Mouse (Mus musculus) kidney, postnatal 4 days (tissue): Measurements from ENCODE around the gene Gprasp2.
A peak's percentile ranks its signal among the peaks of the same experiment; 100 is the strongest.
"Not testable (repeated sequence)": the region's sequence is repeated elsewhere in the genome, so short reads cannot be mapped to it uniquely, and the experiment has no call there.

Experiments used
- DNase-seq, 2 experiments: peaks; one replicate each; pipeline ENCODE4 v3.0.0; 2021; ENCODE audit warnings: mixed read lengths in 2 of 2

Gprasp2 gene

DNA sequence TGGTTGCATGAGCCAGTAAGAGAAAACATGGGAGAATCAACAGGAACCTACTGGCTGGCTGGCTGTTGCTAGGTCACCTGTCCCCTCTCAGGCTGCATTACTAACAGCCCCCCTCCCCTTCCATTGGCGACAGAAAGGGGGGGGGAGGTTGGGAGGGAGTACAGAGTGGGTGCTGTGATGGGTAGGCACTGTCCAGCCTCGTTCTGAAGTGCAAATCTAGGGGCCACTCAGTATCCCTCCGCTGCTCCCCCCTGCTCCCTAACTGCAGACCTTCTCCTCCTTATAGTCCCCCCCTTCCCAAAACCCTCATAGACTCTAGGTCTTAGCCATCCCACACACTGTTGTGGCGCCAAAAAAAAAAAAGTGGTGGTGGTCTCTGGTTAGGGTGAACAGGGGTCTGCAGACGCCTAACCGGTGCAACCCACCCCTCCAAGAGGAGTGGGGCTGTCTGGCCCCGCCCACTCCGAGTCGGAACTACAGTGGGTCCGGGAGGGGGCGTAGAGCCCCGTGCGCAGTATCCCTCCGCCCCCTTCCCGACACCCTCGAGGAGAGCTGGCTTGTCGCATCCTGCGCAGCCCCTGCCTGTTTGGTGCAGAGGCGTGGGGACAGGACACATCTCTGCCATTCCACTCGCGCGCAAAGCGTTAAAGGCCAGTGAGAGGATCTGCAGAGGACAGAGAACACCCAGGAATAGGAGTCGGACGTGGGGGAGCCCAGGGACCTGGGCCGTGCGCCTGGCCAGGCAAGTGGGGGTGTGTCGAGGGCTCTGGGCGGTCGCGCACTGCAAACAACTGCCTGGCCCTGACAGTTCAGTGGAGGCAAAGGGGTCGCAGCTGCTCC, at the start of gene Gprasp2:
Gene Gprasp2, plus strand, starts transcription at position 514 of the 840 bp plus-strand sequence.
- DNase-seq: peak; percentile 63 to 72

DNA sequence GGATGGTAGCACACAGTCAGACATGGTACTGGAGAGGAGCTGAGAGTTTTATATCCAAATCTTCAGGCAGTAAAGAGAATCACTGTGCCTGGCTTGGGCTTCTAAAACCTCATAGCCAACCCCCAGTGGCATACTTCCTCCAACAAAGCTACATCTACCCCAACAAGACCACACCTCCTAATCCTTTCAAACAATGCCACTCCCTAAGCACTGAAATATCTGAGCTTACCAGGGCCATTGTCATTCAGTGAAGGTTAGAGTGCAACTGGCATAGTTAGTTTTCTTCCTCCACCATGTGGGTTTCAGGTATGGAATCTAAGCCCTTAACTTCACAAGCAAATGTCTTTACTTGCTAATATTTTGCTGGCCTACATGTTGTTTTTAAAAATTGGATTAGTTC, 47.3 kb upstream of the Gprasp2 start:
- no peak for DNase-seq

- no peak for DNase-seq
These were observed 46.5 kb upstream of the Gprasp2 start for GRCm38 (mm10) chrX:135792326-135792725.

- peak; percentile 74 to 85 for DNase-seq
These were observed 43.1 kb upstream of the Gprasp2 start for GRCm38 (mm10) chrX:135795591-135796304.

DNA sequence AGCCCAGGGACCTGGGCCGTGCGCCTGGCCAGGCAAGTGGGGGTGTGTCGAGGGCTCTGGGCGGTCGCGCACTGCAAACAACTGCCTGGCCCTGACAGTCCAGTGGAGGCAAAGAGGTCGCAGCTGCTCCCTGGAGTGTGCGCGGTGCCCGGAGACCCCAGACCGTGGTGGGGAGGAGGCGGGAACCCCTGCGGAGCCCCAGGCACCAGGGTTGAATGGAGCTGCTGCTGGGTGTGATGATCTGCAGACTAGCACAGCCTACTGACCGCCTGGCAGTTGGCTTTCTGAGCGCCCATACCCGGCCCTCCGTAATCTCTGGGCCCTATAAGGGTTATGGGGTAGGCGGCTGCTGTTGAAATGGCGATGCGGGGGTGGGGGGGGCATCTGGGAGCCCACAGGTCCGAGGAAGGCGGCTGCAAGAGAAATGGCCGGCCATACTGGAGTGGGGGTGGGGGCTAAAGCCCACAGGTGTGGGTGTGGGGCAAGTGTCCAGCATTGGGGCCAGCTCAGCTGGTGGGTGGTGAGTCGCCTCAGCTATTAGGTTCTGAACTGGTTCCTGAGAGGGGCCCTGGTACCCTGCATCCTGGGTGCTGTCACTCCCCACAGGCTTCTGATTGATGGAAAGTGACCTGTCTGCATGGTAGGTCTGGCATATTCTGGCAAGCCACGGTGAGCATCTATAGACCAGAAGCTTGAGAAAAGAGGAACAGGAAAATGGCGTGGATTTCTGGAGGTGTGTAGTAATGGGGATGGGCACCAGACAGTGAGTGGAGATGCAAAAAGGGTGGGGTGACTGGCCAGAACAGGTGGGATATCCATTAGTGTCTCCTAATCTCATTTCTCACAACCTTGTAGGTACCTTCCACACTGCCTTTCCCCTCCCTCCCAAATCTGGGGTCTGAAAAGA, 42.3 kb upstream of the Gprasp2 start:
- DNase-seq: peak in 1 of 2 experiments; percentile 26

- peak; percentile 60 to 71 for DNase-seq
These were observed 41.6 kb upstream of the Gprasp2 start, which contains the start of gene Bhlhb9 for GRCm38 (mm10) chrX:135797212-135797644. Gene Bhlhb9 (plus strand): TSS chrX:135797594.

DNA sequence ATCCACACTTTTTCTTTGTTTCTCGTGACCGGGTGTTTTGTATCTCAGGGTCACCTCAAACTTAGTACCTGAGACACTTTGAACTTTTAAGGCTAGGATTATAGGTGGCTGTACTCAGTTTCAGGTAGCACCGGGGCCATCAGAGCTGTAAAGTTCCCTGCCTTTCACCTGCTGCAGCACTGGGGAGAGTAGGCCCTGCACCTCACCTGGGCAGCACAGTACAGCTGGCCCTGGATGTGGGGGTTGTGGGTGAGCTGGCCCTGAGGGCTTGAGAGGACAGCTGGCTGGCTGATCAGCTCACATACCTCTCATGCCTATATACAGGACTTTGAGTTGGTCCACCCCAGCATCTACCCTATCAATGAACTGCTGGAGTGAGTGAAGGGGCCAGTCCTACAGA, 34.7 kb upstream of the Gprasp2 start:
- no peak for DNase-seq

DNA sequence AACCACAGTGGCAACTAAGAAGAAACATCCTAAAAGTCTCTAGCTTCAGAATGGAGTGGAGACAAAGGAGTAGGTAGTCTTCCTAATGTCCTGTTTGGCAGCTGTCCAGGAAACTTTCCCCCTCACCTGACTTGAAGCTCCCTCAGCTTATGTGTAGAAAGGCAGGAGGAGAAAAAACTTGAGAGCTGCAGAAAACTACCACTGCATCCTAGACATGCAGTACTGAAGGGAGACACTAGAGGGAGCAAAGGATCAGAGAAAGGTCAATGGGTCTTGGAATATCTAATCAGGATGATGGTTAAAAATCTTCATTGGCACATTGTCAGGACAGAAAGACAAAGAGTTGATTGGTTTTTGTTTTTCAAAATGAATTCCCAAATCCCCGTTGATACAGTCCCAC, 33.1 kb upstream of the Gprasp2 start:
- peak in 1 of 2 experiments; percentile 7 for DNase-seq

GRCm38 (mm10) chrX:135835896-135836295, 2.9 kb upstream of the Gprasp2 start:
- DNase-seq: not testable (repeated sequence)

GRCm38 (mm10) chrX:135837896-135838295, 938 bp upstream of the Gprasp2 start:
- no peak for DNase-seq

DNA sequence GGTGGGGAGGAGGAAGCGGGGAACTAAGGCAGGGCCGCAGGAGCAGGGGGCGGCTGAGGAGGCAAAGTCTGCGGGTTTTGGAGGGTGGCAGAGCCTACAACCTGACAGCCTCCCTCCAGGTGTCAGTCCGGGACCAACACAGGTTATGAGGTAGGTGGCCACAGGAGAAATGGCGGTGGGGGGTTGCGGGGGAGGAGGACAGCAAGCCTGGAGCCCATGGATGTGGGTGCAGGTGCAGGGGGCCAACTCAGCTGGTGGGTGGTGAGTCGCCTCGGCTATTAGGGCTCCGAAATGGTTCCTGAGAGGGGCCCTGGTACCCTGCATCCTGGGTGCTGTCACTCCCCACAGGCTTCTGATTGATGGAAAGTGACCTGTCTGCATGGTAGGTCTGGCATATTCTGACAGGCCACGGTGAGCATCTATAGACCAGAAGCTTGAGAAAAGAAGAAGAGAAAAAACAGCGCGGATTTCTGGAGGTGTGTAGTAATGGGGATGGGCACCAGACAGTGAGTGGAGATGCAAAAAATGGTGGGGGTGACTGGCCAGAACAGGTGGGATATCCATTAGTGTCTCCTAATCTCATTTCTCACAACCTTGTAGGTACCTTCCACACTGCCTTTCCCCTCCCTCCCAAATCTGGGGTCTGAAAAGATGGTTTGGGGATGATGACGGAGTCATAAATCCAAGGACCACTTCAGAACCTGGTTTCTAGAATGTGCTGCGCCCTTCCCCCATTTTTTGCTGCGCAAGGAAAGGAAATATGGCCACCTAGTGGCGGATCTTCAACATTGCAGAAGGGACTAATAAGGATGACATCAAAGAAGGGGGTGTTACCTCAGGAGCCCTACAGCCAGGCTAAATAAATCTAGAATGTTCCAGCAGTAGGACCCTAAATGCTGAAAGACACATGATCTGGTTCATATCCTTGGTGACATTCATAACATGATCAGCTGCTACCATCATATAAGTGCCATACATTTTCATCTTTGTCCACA, 860 bp downstream of the Gprasp2 start:
- peak; percentile 47 to 61 for DNase-seq

DNA sequence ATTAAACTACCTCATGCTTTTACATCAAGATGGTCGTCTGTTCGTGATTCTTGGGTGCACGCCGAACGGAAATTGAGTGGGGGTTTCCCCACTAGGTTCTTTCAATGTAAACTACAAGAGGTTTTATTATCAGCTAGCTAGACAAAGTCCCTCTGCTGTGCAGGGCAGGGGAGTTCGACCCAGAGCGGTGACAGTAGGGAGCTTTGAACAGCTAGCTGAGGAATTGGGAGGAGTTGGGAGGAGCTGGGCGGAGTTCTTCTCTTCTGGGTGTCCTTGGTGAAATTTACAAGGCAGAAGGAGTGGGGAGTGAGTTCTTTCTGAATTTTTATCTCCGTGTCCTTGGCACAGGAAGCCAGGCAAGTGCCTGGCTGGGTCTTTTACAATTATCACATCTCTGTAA, 28.0 kb downstream of the Gprasp2 start:
- not testable (repeated sequence) for DNase-seq

GRCm38 (mm10) chrX:135876679-135877078, 37.8 kb downstream of the Gprasp2 start:
- no peak for DNase-seq

- no peak for DNase-seq
These were observed 40.8 kb downstream of the Gprasp2 start for GRCm38 (mm10) chrX:135879626-135880025.

- peak; percentile 80 to 89 for DNase-seq
These were observed 46.8 kb downstream of the Gprasp2 start for GRCm38 (mm10) chrX:135885411-135886233.

- peak; percentile 37 to 61 for DNase-seq
These were observed 47.4 kb downstream of the Gprasp2 start for GRCm38 (mm10) chrX:135886234-135886585.
